Mouse (Mus musculus) gastrocnemius, adult 8-10 months (tissue): ENCODE measurements around the gene Tmem115. TPM values are rescaled to one million over a fixed set of nuclear protein-coding genes. Genes with fewer than 3 reads are reported as not detected.
"Not testable (repeated sequence)": the region's sequence is repeated elsewhere in the genome, so short reads cannot be mapped to it uniquely, and the experiment has no call there.

Experiments used
- DNase-seq, 2 experiments: peaks; one replicate each; pipeline ENCODE4 v3.0.0; 2022; ENCODE audit warnings: low spot score in 2 of 2
- total RNA-seq, 4 experiments: library from RNA; stranded (reverse); gene quantifications; 2 replicates each; pipeline ENCODE4 v1.2.4; 2022

Tmem115 gene
- total RNA-seq, 4 experiments from 2014 or later = 15.4 to 19.0 (median 16.6) TPM

GRCm38 (mm10) chr9:107570845-107571244 lies 37.1 kb downstream of the Tmem115 start:
- no peak for DNase-seq

- no peak for DNase-seq
Measured at GRCm38 (mm10) chr9:107571534-107572326, 38.0 kb downstream of the Tmem115 start.

- DNase-seq = no peak
Measured at GRCm38 (mm10) chr9:107572327-107572662, 38.5 kb downstream of the Tmem115 start.

GRCm38 (mm10) chr9:107573774-107574173 lies 40.0 kb downstream of the Tmem115 start:
- DNase-seq = not testable (repeated sequence)

- no peak for DNase-seq
Measured at GRCm38 (mm10) chr9:107575579-107576356, 42.0 kb downstream of the Tmem115 start.

- DNase-seq = peak; percentile 76 to 78
Measured at GRCm38 (mm10) chr9:107576357-107577107, 42.8 kb downstream of the Tmem115 start, which contains the start of gene Hyal1. TSS of gene Hyal1 (plus strand) at chr9:107576927.

GRCm38 (mm10) chr9:107577871-107578270 lies 44.1 kb downstream of the Tmem115 start:
- DNase-seq = no peak

GRCm38 (mm10) chr9:107578587-107578986 lies 44.8 kb downstream of the Tmem115 start, which contains the start of gene Naa80:
TSS of gene Naa80 (plus strand) at chr9:107578887.
- DNase-seq = no peak

GRCm38 (mm10) chr9:107579023-107579900 lies 45.5 kb downstream of the Tmem115 start:
- DNase-seq = no peak

GRCm38 (mm10) chr9:107580501-107581317 lies 47.0 kb downstream of the Tmem115 start, which contains the start of gene Hyal3:
TSS of gene Hyal3 (plus strand) at chr9:107580818.
- DNase-seq = peak; percentile 82 to 85

GRCm38 (mm10) chr9:107581584-107581983 lies 47.8 kb downstream of the Tmem115 start:
- DNase-seq = no peak

- DNase-seq = no peak
Measured at GRCm38 (mm10) chr9:107582509-107583062, 48.8 kb downstream of the Tmem115 start.

- DNase-seq = no peak
Measured at GRCm38 (mm10) chr9:107583174-107583573, 49.4 kb downstream of the Tmem115 start.

- no peak for DNase-seq
Measured at GRCm38 (mm10) chr9:107586504-107586903, 52.8 kb downstream of the Tmem115 start.

- peak; percentile 96 to 97 for DNase-seq
Measured at GRCm38 (mm10) chr9:107586974-107587832, 53.5 kb downstream of the Tmem115 start, which contains the start of gene Ifrd2. TSS of gene Ifrd2 (plus strand) at chr9:107587642.

- DNase-seq = peak in 1 of 2 experiments; percentile 55
Measured at GRCm38 (mm10) chr9:107587833-107588639, 54.3 kb downstream of the Tmem115 start.
